Mouse (Mus musculus): ENCODE measurements around the gene Atoh7. TPM values are rescaled to one million over a fixed set of nuclear protein-coding genes. Genes with fewer than 3 reads are reported as not detected.

Gene Atoh7
- total and polyA plus RNA-seq, 3 experiments: not detected

GRCm38 (mm10) chr10:63133326-63133725 is 33.9 kb downstream of the Atoh7 start:
- Histone ChIP-seq H3K36me3 (ENCODE audit: control insufficient read depth in 1 of 2, insufficient read depth in 2 of 2, low read length in 2 of 2) (no peaks in the 10 kb centered on the region), H3K27me3 (ENCODE audit: control insufficient read depth in 1 of 2, insufficient read depth in 2 of 2, low read length in 2 of 2) (peaks cover 0 to 1% of the 10 kb centered on the region in 2 experiments; a peak in 1 of 4 replicates), H3K9ac (ENCODE audit: control insufficient read depth, low read depth, low read length, poor library complexity, severe bottlenecking) (no peak overlapping the region), H3K4me1 (ENCODE audit: control insufficient read depth in 1 of 2, insufficient read depth in 2 of 2, low read length in 2 of 2) (no peaks in the 10 kb centered on the region), H3K4me3 (ENCODE audit: control insufficient read depth in 1 of 2, insufficient read depth in 1 of 2, low read depth in 2 of 2, low read length in 2 of 2) (no peak overlapping the region), H3K79me2 (ENCODE audit: control insufficient read depth, insufficient read depth, low read length, poor library complexity) (no peaks in the 10 kb centered on the region), H3K27ac (ENCODE audit: control insufficient read depth, low read depth, low read length) (no peak overlapping the region), H3K9me3 (replicated peaks; ENCODE audit: insufficient read depth, low read length) (no peaks in the 10 kb centered on the region)
- DNase-seq (ENCODE audit: low read depth, low spot score): no peak
- TF ChIP-seq TBP (IDR thresholded peaks at IDR 0.05; ENCODE audit: low read depth, low read length) (no peak), EP300 (IDR thresholded peaks at IDR 0.05; ENCODE audit: low read depth in 1 of 2, low read length in 2 of 2) (no peak), MAFK (IDR thresholded peaks at IDR 0.05; ENCODE audit: borderline replicate concordance, low read depth, low read length) (no peak), BHLHE40 (IDR thresholded peaks at IDR 0.05; ENCODE audit: borderline replicate concordance, low read depth, low read length) (no peak), ETS1 (IDR thresholded peaks at IDR 0.05; ENCODE audit: low read depth, low read length) (no peak), ZC3H11A (IDR thresholded peaks at IDR 0.05; ENCODE audit: low read depth, low read length) (no peak), TAL1 (IDR thresholded peaks at IDR 0.05; ENCODE audit: low read length) (no peak), MXI1 (IDR thresholded peaks at IDR 0.05; ENCODE audit: low read depth, low read length) (no peak), MAX (IDR thresholded peaks at IDR 0.05; ENCODE audit: low read length) (no peak)

DNA sequence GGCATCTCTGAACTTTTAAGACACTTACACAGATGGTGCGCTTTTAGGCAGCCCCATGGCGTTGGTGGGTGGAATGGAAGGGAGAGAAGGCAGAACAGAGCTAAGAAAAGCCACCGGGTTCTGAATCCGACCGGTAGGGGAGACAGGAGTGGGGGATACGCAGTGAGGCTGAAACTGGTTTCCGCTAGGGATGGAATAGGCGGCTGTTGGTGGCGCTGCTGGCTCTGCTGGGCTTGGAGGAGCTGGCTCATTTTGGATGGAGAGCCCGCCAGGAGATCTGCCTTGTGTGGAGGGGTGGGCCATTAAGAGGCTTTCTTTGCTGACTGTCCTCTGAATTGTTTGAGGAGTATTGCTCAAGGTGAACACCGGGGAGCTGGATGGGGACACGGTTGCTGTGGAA is 36.2 kb downstream of the Atoh7 start:
- Histone ChIP-seq H3K9ac (ENCODE audit: control insufficient read depth, low read depth, low read length, poor library complexity, severe bottlenecking) (no peak overlapping the region), H3K27me3 (ENCODE audit: control insufficient read depth in 1 of 2, insufficient read depth in 2 of 2, low read length in 2 of 2) (peaks cover 0 to 1% of the 10 kb centered on the region in 2 experiments; a peak in 1 of 4 replicates), H3K4me1 (ENCODE audit: control insufficient read depth in 1 of 2, insufficient read depth in 2 of 2, low read length in 2 of 2) (no peaks in the 10 kb centered on the region), H3K79me2 (ENCODE audit: control insufficient read depth, insufficient read depth, low read length, poor library complexity) (no peaks in the 10 kb centered on the region), H3K9me3 (replicated peaks; ENCODE audit: insufficient read depth, low read length) (no peaks in the 10 kb centered on the region), H3K36me3 (ENCODE audit: control insufficient read depth in 1 of 2, insufficient read depth in 2 of 2, low read length in 2 of 2) (no peaks in the 10 kb centered on the region), H3K27ac (ENCODE audit: control insufficient read depth, low read depth, low read length) (no peak overlapping the region), H3K4me3 (ENCODE audit: control insufficient read depth in 1 of 2, insufficient read depth in 1 of 2, low read depth in 2 of 2, low read length in 2 of 2) (no peak overlapping the region)
- no peak for DNase-seq (ENCODE audit: low read depth, low spot score)
- TF ChIP-seq POLR2AphosphoS5 (IDR thresholded peaks at IDR 0.05; ENCODE audit: borderline replicate concordance, low read depth, low read length) (no peak), RAD21 (IDR thresholded peaks at IDR 0.05; ENCODE audit: low read depth, low read length) (no peak), KAT2A (conservative IDR thresholded peaks at IDR 0.05; ENCODE audit: low read depth, low read length) (no peak)

- Histone ChIP-seq H3K79me2 (ENCODE audit: control insufficient read depth, insufficient read depth, low read length, poor library complexity) (no peaks in the 10 kb centered on the region), H3K27ac (ENCODE audit: control insufficient read depth, low read depth, low read length) (no peak overlapping the region), H3K4me1 (ENCODE audit: control insufficient read depth in 1 of 2, insufficient read depth in 2 of 2, low read length in 2 of 2) (no peaks in the 10 kb centered on the region), H3K4me3 (ENCODE audit: control insufficient read depth in 1 of 2, insufficient read depth in 1 of 2, low read depth in 2 of 2, low read length in 2 of 2) (no peak overlapping the region), H3K27me3 (ENCODE audit: control insufficient read depth in 1 of 2, insufficient read depth in 2 of 2, low read length in 2 of 2) (peaks cover 0 to 1% of the 10 kb centered on the region in 2 experiments; a peak in 1 of 4 replicates), H3K9me3 (replicated peaks; ENCODE audit: insufficient read depth, low read length) (no peaks in the 10 kb centered on the region), H3K9ac (ENCODE audit: control insufficient read depth, low read depth, low read length, poor library complexity, severe bottlenecking) (no peak overlapping the region), H3K36me3 (ENCODE audit: control insufficient read depth in 1 of 2, insufficient read depth in 2 of 2, low read length in 2 of 2) (no peaks in the 10 kb centered on the region)
- TF ChIP-seq GABPA (IDR thresholded peaks at IDR 0.05; ENCODE audit: low read depth, low read length) (no peak), MYC (IDR thresholded peaks at IDR 0.05; ENCODE audit: low read depth, low read length) (no peak), GATA1 (IDR thresholded peaks at IDR 0.05; ENCODE audit: low read depth, low read length) (no peak), USF1 (IDR thresholded peaks at IDR 0.05; ENCODE audit: low read depth, low read length) (no peak), ZC3H11A (IDR thresholded peaks at IDR 0.05; ENCODE audit: low read depth, low read length) (no peak), ZNF384 (IDR thresholded peaks at IDR 0.05; ENCODE audit: low read depth, low read length) (no peak), TCF12 (IDR thresholded peaks at IDR 0.05; ENCODE audit: low read depth, low read length) (no peak), CTCF (IDR thresholded peaks at IDR 0.05 in 2 of 3, conservative IDR thresholded peaks at IDR 0.05 in 1 of 3; ENCODE audit: control insufficient read depth in 1 of 3, insufficient read depth in 1 of 3, low read depth in 2 of 3, low read length in 3 of 3, poor library complexity in 1 of 3, severe bottlenecking in 1 of 3) (no peak), SMC3 (IDR thresholded peaks at IDR 0.05; ENCODE audit: low read depth, low read length) (no peak)
- DNase-seq (ENCODE audit: low read depth, low spot score): no peak
Measured at GRCm38 (mm10) chr10:63136436-63136835, 37.0 kb downstream of the Atoh7 start.

Data from MEL (cell line).